Mouse (Mus musculus): ENCODE measurements at regions not wholly inside any gene's neighbourhood (a gene's known extent, or its start where the extent isn't known, plus 50 kb on each side); places are given as distances from the start of the nearest gene placed in this dataset.
A peak's percentile ranks its signal among the peaks of the same experiment; 100 is the strongest.

- H3K9ac ChIP-seq (ENCODE audit: low read depth, low read length), result no peak overlapping the region
- no peaks in the 10 kb centered on the region for H3K4me1 ChIP-seq (ENCODE audit: control insufficient read depth, insufficient read depth, low read length)
- H3K27me3 ChIP-seq (ENCODE audit: control insufficient read depth, insufficient read depth, low read length), result no peaks in the 10 kb centered on the region
- H3K4me3 ChIP-seq (ENCODE audit: low read depth, low read length), result no peak overlapping the region
- ATAC-seq (replicated peaks; ENCODE audit: insufficient number of reproducible peaks, low FRiP score, low TSS enrichment), result no peak
- no peak overlapping the region for H3K27ac ChIP-seq (ENCODE audit: low read depth, low read length)
- WGBS (ENCODE audit: insufficient replicate concordance), result 71% methylated on average over 1 of the region's 1 CpGs
- no peaks in the 10 kb centered on the region for H3K9me3 ChIP-seq (replicated peaks; ENCODE audit: control insufficient read depth, low read length)
- H3K36me3 ChIP-seq (ENCODE audit: control insufficient read depth, insufficient read depth, low read length), result no peaks in the 10 kb centered on the region
- no peak overlapping the region for H3K4me2 ChIP-seq
Observed at GRCm38 (mm10) chr16:74984207-74984606, 572.6 kb upstream of the Robo2 start.

GRCm38 (mm10) chr16:74966099-74966498 lies 554.5 kb upstream of the Robo2 start:
- 88% methylated on average over 4 of the region's 4 CpGs for WGBS (ENCODE audit: insufficient replicate concordance)
- no peaks in the 10 kb centered on the region for H3K27me3 ChIP-seq (ENCODE audit: control insufficient read depth, insufficient read depth, low read length)
- no peak for ATAC-seq (replicated peaks; ENCODE audit: insufficient number of reproducible peaks, low FRiP score, low TSS enrichment)
- no peaks in the 10 kb centered on the region for H3K4me1 ChIP-seq (ENCODE audit: control insufficient read depth, insufficient read depth, low read length)
- no peaks in the 10 kb centered on the region for H3K9me3 ChIP-seq (replicated peaks; ENCODE audit: control insufficient read depth, low read length)
- no peaks in the 10 kb centered on the region for H3K36me3 ChIP-seq (ENCODE audit: control insufficient read depth, insufficient read depth, low read length)
- H3K27ac ChIP-seq (ENCODE audit: low read depth, low read length), result no peak overlapping the region
- no peak overlapping the region for H3K9ac ChIP-seq (ENCODE audit: low read depth, low read length)
- H3K4me2 ChIP-seq, result no peak overlapping the region
- no peak overlapping the region for H3K4me3 ChIP-seq (ENCODE audit: low read depth, low read length)

- ATAC-seq (replicated peaks; ENCODE audit: insufficient number of reproducible peaks, low FRiP score, low TSS enrichment), result no peak
- WGBS (ENCODE audit: insufficient replicate concordance), result 85% methylated on average over 4 of the region's 4 CpGs
- Histone ChIP-seq H3K9me3 (replicated peaks; ENCODE audit: control insufficient read depth, low read length) (no peaks in the 10 kb centered on the region), H3K27me3 (ENCODE audit: control insufficient read depth, insufficient read depth, low read length) (no peaks in the 10 kb centered on the region), H3K36me3 (ENCODE audit: control insufficient read depth, insufficient read depth, low read length) (no peaks in the 10 kb centered on the region), H3K4me2 (no peak overlapping the region), H3K27ac (ENCODE audit: low read depth, low read length) (no peak overlapping the region), H3K4me3 (ENCODE audit: low read depth, low read length) (no peak overlapping the region), H3K4me1 (ENCODE audit: control insufficient read depth, insufficient read depth, low read length) (no peaks in the 10 kb centered on the region), H3K9ac (ENCODE audit: low read depth, low read length) (no peak overlapping the region)
Observed at GRCm38 (mm10) chr16:74929739-74930138, 518.1 kb upstream of the Robo2 start.

GRCm38 (mm10) chr16:74900835-74901234 lies 489.2 kb upstream of the Robo2 start:
- no peak; the same call in 1 of the 2 replicates for ATAC-seq (replicated peaks; ENCODE audit: insufficient number of reproducible peaks, low FRiP score, low TSS enrichment)
- Histone ChIP-seq H3K27me3 (ENCODE audit: control insufficient read depth, insufficient read depth, low read length) (no peaks in the 10 kb centered on the region), H3K27ac (ENCODE audit: low read depth, low read length) (peak overlapping the region; percentile 41; the same call in 1 of the 2 replicates), H3K9me3 (replicated peaks; ENCODE audit: control insufficient read depth, low read length) (no peaks in the 10 kb centered on the region), H3K4me2 (0 out of 2 replicates have a peak overlapping the region, but pooled peaks have one; percentile 8), H3K4me1 (ENCODE audit: control insufficient read depth, insufficient read depth, low read length) (no peaks in the 10 kb centered on the region), H3K9ac (ENCODE audit: low read depth, low read length) (no peak overlapping the region), H3K4me3 (ENCODE audit: low read depth, low read length) (no peak overlapping the region), H3K36me3 (ENCODE audit: control insufficient read depth, insufficient read depth, low read length) (no peaks in the 10 kb centered on the region)
- 39% methylated on average over 7 of the region's 7 CpGs for WGBS (ENCODE audit: insufficient replicate concordance)

- H3K4me2 ChIP-seq, result no peak overlapping the region
- ATAC-seq (replicated peaks; ENCODE audit: insufficient number of reproducible peaks, low FRiP score, low TSS enrichment), result no peak
- H3K4me1 ChIP-seq (ENCODE audit: control insufficient read depth, insufficient read depth, low read length), result no peaks in the 10 kb centered on the region
- no peaks in the 10 kb centered on the region for H3K27me3 ChIP-seq (ENCODE audit: control insufficient read depth, insufficient read depth, low read length)
- H3K9ac ChIP-seq (ENCODE audit: low read depth, low read length), result no peak overlapping the region
- WGBS (ENCODE audit: insufficient replicate concordance), result 12% methylated on average over 1 of the region's 1 CpGs
- no peak overlapping the region for H3K27ac ChIP-seq (ENCODE audit: low read depth, low read length)
- no peaks in the 10 kb centered on the region for H3K9me3 ChIP-seq (replicated peaks; ENCODE audit: control insufficient read depth, low read length)
- H3K4me3 ChIP-seq (ENCODE audit: low read depth, low read length), result no peak overlapping the region
- H3K36me3 ChIP-seq (ENCODE audit: control insufficient read depth, insufficient read depth, low read length), result no peaks in the 10 kb centered on the region
Observed at GRCm38 (mm10) chr16:74887724-74888123, 476.1 kb upstream of the Robo2 start.

GRCm38 (mm10) chr16:74878603-74879002 lies 467.0 kb upstream of the Robo2 start:
- Histone ChIP-seq H3K4me3 (ENCODE audit: low read depth, low read length) (no peak overlapping the region), H3K4me1 (ENCODE audit: control insufficient read depth, insufficient read depth, low read length) (no peaks in the 10 kb centered on the region), H3K36me3 (ENCODE audit: control insufficient read depth, insufficient read depth, low read length) (no peaks in the 10 kb centered on the region), H3K9me3 (replicated peaks; ENCODE audit: control insufficient read depth, low read length) (no peaks in the 10 kb centered on the region), H3K27ac (ENCODE audit: low read depth, low read length) (no peak overlapping the region), H3K4me2 (no peak overlapping the region), H3K27me3 (ENCODE audit: control insufficient read depth, insufficient read depth, low read length) (no peaks in the 10 kb centered on the region), H3K9ac (ENCODE audit: low read depth, low read length) (no peak overlapping the region)
- WGBS (ENCODE audit: insufficient replicate concordance), result 83% methylated on average over 3 of the region's 3 CpGs
- no peak for ATAC-seq (replicated peaks; ENCODE audit: insufficient number of reproducible peaks, low FRiP score, low TSS enrichment)

- H3K4me3 ChIP-seq (ENCODE audit: low read depth, low read length), result no peak overlapping the region
Observed at GRCm38 (mm10) chr16:74873756-74874155, 462.1 kb upstream of the Robo2 start.

GRCm38 (mm10) chr16:74857752-74858151 lies 446.1 kb upstream of the Robo2 start:
- Histone ChIP-seq H3K4me1 (ENCODE audit: control insufficient read depth, insufficient read depth, low read length) (no peaks in the 10 kb centered on the region), H3K4me3 (ENCODE audit: low read depth, low read length) (no peak overlapping the region), H3K9me3 (replicated peaks; ENCODE audit: control insufficient read depth, low read length) (no peaks in the 10 kb centered on the region), H3K4me2 (no peak overlapping the region), H3K9ac (ENCODE audit: low read depth, low read length) (no peak overlapping the region), H3K27me3 (ENCODE audit: control insufficient read depth, insufficient read depth, low read length) (no peaks in the 10 kb centered on the region), H3K36me3 (ENCODE audit: control insufficient read depth, insufficient read depth, low read length) (no peaks in the 10 kb centered on the region), H3K27ac (ENCODE audit: low read depth, low read length) (no peak overlapping the region)
- no peak for ATAC-seq (replicated peaks; ENCODE audit: insufficient number of reproducible peaks, low FRiP score, low TSS enrichment)
- 13% methylated on average over 2 of the region's 2 CpGs for WGBS (ENCODE audit: insufficient replicate concordance)

More at GRCm38 (mm10) chr16:74873756-74874155, 462.1 kb upstream of the Robo2 start:
- H3K36me3 ChIP-seq (ENCODE audit: control insufficient read depth, insufficient read depth, low read length), result no peaks in the 10 kb centered on the region
- H3K9ac ChIP-seq (ENCODE audit: low read depth, low read length), result no peak overlapping the region
- ATAC-seq (replicated peaks; ENCODE audit: insufficient number of reproducible peaks, low FRiP score, low TSS enrichment), result no peak
- no peak overlapping the region for H3K27ac ChIP-seq (ENCODE audit: low read depth, low read length)
- H3K9me3 ChIP-seq (replicated peaks; ENCODE audit: control insufficient read depth, low read length), result no peaks in the 10 kb centered on the region
- no peaks in the 10 kb centered on the region for H3K4me1 ChIP-seq (ENCODE audit: control insufficient read depth, insufficient read depth, low read length)
- H3K4me2 ChIP-seq, result no peak overlapping the region
- no peaks in the 10 kb centered on the region for H3K27me3 ChIP-seq (ENCODE audit: control insufficient read depth, insufficient read depth, low read length)

- ATAC-seq (replicated peaks; ENCODE audit: insufficient number of reproducible peaks, low FRiP score, low TSS enrichment), result no peak
- Histone ChIP-seq H3K9me3 (replicated peaks; ENCODE audit: control insufficient read depth, low read length) (no peaks in the 10 kb centered on the region), H3K4me1 (ENCODE audit: control insufficient read depth, insufficient read depth, low read length) (no peaks in the 10 kb centered on the region), H3K27ac (ENCODE audit: low read depth, low read length) (no peak overlapping the region), H3K4me3 (ENCODE audit: low read depth, low read length) (no peak overlapping the region), H3K9ac (ENCODE audit: low read depth, low read length) (no peak overlapping the region), H3K4me2 (no peak overlapping the region), H3K36me3 (ENCODE audit: control insufficient read depth, insufficient read depth, low read length) (no peaks in the 10 kb centered on the region), H3K27me3 (ENCODE audit: control insufficient read depth, insufficient read depth, low read length) (no peaks in the 10 kb centered on the region)
- WGBS (ENCODE audit: insufficient replicate concordance), result 85% methylated on average over 2 of the region's 2 CpGs
Observed at GRCm38 (mm10) chr16:74840006-74840405, 428.4 kb upstream of the Robo2 start.
